Mouse (Mus musculus): ENCODE measurements at regions not wholly inside any gene's neighbourhood (a gene's known extent, or its start where the extent isn't known, plus 50 kb on each side); places are given as distances from the start of the nearest gene placed in this dataset.

DNA sequence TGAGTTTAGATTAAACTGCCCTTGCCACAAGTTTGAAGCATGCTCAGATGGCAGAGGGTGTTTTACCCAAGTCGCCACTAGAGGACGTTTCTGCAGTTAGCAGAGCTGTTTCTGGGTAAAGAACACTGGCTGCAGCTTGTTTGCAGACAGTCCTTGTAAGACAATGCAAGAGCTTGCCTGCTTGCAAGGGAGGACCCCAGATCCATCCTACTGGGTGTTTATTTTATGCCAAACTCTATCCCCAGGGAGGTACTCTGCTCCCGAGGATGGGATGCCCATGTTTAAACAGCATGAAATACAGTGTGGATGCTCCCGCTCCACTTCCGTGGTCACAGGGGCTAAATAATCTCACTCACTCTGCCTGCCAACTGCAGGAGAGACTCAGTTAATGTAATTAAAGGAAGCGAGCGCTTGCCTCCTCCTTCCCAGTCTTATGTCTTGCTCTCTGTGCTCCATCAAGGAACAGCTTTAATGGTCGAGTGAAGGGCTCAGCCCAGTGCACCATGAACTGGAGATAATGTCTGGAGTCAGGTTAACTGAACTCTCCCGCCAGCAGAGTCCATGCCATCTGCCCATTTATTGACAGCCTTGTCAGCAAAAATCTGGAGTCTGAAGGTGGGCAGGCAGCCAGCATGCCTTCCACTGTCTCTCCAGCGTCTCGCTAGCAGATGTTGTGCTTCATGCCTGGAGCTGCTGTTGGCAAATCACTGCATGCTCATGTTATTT, 334.8 kb downstream of the Mex3b start:
- Histone ChIP-seq H3K9ac (replicated peaks) (peak overlapping the region; percentile 35; the same call in 1 of the 2 replicates), H3K9me3 (no peaks in the 10 kb centered on the region), H3K27ac (replicated peaks) (peak overlapping the region; percentile 81), H3K36me3 (no peaks in the 10 kb centered on the region), H3K4me1 (peaks cover 49% of the 10 kb centered on the region), H3K4me3 (peak overlapping the region; percentile 14), H3K27me3 (no peaks in the 10 kb centered on the region), H3K4me2 (replicated peaks) (peak overlapping the region; percentile 44)
- WGBS, result 14% methylated on average over 11 of the region's 11 CpGs
- peak; percentile 69 for ATAC-seq (ENCODE audit: low FRiP score, low read depth)

DNA sequence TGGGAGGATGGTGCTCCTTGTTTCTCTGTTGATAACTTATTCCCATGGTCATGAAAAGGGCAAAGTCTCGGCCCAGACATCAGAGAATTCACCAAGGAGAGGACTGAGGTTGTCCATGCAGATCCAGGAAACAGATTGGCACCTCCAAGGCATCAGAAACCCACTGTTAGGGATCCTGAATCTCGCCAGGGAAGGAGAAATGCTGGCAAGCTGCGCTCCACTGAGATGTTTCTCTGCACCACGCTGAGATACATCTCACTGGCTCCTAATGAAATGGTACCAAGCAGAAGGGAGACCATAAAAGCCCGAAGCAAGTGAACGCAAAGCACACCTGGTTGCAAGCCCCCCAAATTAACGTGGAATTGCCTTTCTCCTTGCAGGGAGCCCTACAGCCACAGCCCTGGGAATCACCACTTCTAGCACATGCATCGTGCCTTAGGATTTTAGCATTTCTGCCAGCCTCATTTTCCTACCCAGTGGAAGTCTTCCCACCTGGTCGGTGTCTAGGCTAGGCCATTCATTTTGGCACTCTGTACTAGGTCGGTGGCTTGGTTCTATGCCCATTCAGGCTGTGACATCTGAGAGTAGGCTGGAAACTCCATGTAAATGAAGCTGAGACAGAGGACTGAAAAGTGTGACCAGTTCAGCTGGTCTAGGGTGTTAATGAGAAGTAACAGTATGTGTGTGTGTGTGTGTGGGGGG, 336.3 kb downstream of the Mex3b start:
- H3K27me3 ChIP-seq, result no peaks in the 10 kb centered on the region
- 75% methylated on average over 10 of the region's 10 CpGs for WGBS
- H3K36me3 ChIP-seq, result no peaks in the 10 kb centered on the region
- no peak overlapping the region for H3K4me2 ChIP-seq (replicated peaks)
- peaks cover 49% of the 10 kb centered on the region for H3K4me1 ChIP-seq
- ATAC-seq (ENCODE audit: low FRiP score, low read depth), result peak; percentile 18
- H3K9me3 ChIP-seq, result no peaks in the 10 kb centered on the region
- H3K9ac ChIP-seq (replicated peaks), result no peak overlapping the region
- no peak overlapping the region for H3K4me3 ChIP-seq
- 0 out of 2 replicates have a peak overlapping the region, but pooled peaks have one; percentile 46 for H3K27ac ChIP-seq (replicated peaks)

DNA sequence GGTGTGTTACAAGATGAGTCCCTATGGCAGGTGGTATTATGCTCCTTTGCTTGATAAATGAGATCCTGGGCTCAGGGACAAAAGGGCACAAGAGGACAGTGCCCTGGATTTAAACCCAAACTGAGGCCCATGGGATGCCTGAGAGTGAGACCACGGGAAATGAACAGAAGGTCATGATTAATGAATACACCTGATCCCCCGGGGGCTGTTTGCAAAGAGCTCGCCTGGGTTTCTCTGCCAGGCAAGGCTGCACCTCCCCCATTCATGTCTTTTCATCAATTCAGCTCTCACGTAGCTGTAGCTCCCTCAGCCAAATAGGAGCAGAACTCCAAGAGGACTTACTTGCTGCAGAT, 336.9 kb downstream of the Mex3b start:
- peak overlapping the region; percentile 46; the same call in 1 of the 2 replicates for H3K27ac ChIP-seq (replicated peaks)
- H3K4me2 ChIP-seq (replicated peaks), result no peak overlapping the region
- H3K4me1 ChIP-seq, result peaks cover 49% of the 10 kb centered on the region
- ATAC-seq (ENCODE audit: low FRiP score, low read depth), result peak; percentile 7; the same call in 1 of the 2 replicates
- H3K9me3 ChIP-seq, result no peaks in the 10 kb centered on the region
- H3K27me3 ChIP-seq, result no peaks in the 10 kb centered on the region
- no peak overlapping the region for H3K9ac ChIP-seq (replicated peaks)
- H3K36me3 ChIP-seq, result no peaks in the 10 kb centered on the region
- H3K4me3 ChIP-seq, result no peak overlapping the region
- WGBS, result 15% methylated on average over 4 of the region's 4 CpGs

DNA sequence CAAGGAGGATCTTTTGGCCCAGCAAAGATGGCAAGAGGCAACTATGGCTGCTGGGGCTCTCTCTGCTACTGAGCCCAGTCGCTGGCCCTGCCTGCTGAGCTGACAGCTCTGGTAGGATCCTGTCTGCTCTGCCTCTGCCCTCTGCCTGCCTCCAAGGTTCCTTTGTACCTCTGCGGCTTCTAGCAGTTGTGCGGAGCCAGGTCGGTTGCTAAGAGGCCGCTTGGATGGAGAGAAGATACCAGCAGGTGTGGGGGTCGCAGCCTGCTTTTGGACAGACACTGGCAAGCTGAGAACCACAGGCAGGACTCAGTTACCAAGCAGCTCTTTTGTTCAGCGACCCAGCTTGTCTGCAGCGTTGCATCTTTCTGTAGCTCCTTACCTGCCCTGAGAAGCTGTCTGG, 337.6 kb downstream of the Mex3b start:
- no peaks in the 10 kb centered on the region for H3K27me3 ChIP-seq
- no peak overlapping the region for H3K4me3 ChIP-seq
- no peak for ATAC-seq (ENCODE audit: low FRiP score, low read depth)
- H3K4me2 ChIP-seq (replicated peaks), result no peak overlapping the region
- peak overlapping the region; percentile 46 for H3K27ac ChIP-seq (replicated peaks)
- no peaks in the 10 kb centered on the region for H3K9me3 ChIP-seq
- peak overlapping the region; percentile 2; the same call in 1 of the 2 replicates for H3K9ac ChIP-seq (replicated peaks)
- peaks cover 49% of the 10 kb centered on the region for H3K4me1 ChIP-seq
- WGBS, result 37% methylated on average over 8 of the region's 8 CpGs
- no peaks in the 10 kb centered on the region for H3K36me3 ChIP-seq

DNA sequence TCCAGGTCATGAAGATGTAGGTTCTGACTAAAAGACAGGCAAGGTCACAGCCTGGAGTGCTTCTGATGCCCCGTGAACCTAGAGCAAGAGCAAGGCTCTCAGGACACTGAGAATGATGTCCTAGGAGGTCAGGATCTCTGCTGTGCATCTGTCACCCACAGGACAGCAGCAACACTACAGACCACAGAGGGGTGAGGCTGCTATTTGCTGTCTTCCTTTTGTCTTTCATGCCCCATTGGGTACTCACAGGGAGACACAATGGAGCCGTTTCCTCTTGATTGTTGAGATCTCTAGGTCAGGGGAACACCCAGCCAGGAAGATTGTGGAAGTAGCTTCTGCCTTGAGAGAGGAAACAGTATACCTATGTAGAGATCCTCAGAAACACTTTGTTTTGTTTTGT, 339.9 kb downstream of the Mex3b start:
- Histone ChIP-seq H3K36me3 (no peaks in the 10 kb centered on the region), H3K4me3 (no peak overlapping the region), H3K27me3 (no peaks in the 10 kb centered on the region), H3K4me1 (peaks cover 31% of the 10 kb centered on the region), H3K9me3 (no peaks in the 10 kb centered on the region), H3K4me2 (replicated peaks) (no peak overlapping the region), H3K9ac (replicated peaks) (no peak overlapping the region), H3K27ac (replicated peaks) (no peak overlapping the region)
- no peak for ATAC-seq (ENCODE audit: low FRiP score, low read depth)
- WGBS, result 45% methylated on average over 2 of the region's 2 CpGs

DNA sequence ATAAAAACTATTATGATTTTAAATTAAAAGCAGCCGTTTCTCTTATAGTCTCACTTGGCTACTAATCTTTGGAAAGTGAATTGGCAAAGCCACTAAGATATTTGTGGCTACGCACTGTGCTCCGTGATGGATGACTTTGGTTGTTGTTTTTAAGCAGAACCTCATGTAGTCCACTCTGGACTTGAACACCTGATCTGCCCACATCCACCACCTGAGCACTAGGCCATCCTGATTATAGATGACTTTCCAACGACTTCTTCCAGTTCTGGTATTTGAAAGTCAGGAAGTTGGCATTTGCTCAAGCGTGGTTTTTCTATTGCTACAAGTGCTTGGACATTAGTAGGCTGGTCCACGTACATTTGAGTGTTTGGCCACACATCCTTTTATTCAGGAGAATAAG, 344.5 kb downstream of the Mex3b start:
- Histone ChIP-seq H3K27ac (replicated peaks) (no peak overlapping the region), H3K9ac (replicated peaks) (no peak overlapping the region), H3K4me2 (replicated peaks) (no peak overlapping the region), H3K4me3 (no peak overlapping the region), H3K4me1 (no peaks in the 10 kb centered on the region), H3K9me3 (no peaks in the 10 kb centered on the region), H3K36me3 (no peaks in the 10 kb centered on the region), H3K27me3 (no peaks in the 10 kb centered on the region)
- no peak for ATAC-seq (ENCODE audit: low FRiP score, low read depth)
- WGBS, result 89% methylated on average over 6 of the region's 6 CpGs

DNA sequence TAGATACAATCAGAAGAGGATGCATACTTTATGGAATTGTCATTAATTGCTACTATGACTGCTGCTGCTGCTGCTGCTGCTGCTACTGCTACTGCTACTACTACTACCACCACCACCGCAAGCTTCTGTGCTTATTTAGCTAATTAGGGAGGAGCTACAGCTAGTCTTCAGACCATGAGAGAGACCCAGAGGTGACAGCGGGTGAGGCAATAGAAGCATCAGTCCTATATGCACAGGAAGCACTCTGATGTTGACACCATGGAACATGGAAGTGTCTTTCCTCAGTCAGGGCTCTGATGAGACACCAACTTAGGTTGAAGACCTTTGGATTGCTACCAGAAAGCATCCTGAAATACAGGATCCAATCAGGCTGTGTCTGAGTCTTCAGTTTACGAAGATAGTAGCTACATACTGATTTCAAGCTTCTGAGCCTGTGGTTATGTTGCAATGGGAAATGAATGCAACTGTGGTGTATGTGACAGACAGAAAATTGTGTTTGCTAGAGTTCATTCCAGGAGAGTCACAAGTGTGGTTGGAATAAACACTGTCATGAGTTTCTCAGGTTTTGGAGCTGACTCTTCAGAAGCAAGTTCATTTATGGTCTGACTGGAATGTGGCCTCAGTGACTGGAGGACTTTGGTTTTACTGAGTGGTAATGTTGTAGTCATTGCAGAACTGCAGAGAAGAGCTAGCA, 355.0 kb downstream of the Mex3b start:
- Histone ChIP-seq H3K27me3 (no peaks in the 10 kb centered on the region), H3K36me3 (no peaks in the 10 kb centered on the region), H3K4me1 (no peaks in the 10 kb centered on the region), H3K9me3 (no peaks in the 10 kb centered on the region), H3K27ac (replicated peaks) (no peak overlapping the region), H3K9ac (replicated peaks) (no peak overlapping the region), H3K4me3 (no peak overlapping the region), H3K4me2 (replicated peaks) (no peak overlapping the region)
- ATAC-seq (ENCODE audit: low FRiP score, low read depth), result no peak
- WGBS, result 78% methylated on average over 3 of the region's 3 CpGs

DNA sequence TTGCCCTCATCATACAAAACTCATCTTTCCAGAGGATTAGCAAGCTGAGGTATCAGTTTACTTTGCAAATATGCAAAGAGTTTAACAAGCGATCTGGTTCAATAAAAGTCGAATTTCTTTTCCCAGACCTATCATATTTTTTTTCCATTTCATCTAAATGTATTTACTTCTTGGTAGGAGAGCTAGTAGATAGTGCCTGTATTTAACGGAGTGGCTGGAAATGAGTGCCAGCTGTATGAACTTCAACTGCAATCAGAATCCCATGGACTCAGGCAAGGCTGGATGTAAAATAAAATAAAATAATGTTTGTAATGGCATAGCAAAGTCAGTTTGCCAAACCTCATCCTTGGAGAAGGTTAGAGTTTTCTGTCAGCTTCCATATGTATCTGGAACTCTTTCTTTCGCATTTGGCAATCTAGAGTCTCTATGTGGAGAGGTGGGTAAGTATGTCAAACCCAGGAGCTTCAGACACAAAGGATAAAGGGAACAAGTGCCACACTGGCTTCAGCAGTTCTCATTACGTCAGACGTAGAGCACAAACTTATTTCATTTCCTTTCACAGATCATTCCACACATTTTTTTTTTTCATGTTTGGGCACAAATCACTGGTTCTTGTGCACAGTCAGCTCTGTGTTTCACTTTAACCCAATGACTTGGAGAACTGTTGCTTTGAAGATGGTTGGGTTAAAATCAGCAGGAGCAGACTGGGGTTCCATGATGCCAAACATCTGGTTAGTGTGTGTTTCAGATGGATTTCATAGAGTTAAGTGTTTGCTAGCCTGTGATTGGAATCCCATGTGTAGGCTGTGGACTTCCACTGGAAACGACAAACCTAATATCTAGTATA, 357.2 kb upstream of the Tmc3 start:
- Histone ChIP-seq H3K27me3 (no peaks in the 10 kb centered on the region), H3K4me2 (replicated peaks) (no peak overlapping the region)

DNA sequence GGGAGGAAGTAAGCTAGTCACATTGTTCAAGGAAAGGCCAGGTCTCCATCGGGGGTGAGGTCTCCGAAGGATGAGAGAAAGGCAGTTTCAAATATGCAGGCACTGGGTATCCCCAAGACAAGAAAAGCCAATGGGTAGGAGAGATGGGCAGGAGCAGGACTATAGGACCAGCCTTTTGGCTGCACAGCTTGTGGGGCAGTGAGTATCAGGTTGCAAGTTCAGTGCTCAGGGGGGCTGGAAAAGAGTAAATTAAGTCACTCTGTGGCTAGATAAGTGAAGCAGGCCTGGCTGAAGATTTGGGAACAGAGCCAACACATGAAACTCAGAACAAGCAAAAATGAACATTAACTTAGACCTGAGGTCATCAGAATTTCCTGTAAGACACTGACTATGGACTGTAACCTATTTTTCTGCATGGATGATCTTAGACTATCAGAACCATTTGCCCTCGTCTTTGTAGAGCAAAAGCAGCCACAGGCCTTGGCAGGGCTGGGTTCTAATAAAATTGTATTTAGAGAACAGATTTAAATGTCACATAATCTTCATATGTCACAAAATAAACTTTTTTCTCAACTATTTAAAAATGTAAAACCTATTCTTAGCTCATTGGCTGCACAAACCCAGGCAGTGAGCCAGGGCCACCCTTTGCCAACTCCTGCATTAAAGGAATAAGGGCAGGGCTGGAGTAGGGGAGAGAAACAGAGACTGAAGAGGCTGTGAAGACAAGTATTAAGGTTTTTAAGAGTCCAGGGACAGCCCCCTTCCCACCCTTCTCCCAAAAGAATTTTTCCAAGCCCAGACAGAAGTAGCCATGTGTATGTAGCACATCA, 354.0 kb upstream of the Tmc3 start:
- no peak overlapping the region for H3K4me2 ChIP-seq (replicated peaks)
- no peak overlapping the region for H3K27ac ChIP-seq (replicated peaks)
- peaks cover 5% of the 10 kb centered on the region; the same call in 1 of the 2 replicates for H3K9me3 ChIP-seq
- ATAC-seq (ENCODE audit: low FRiP score, low read depth), result no peak
- no peaks in the 10 kb centered on the region for H3K4me1 ChIP-seq
- no peaks in the 10 kb centered on the region for H3K27me3 ChIP-seq
- no peak overlapping the region for H3K4me3 ChIP-seq
- no peak overlapping the region for H3K9ac ChIP-seq (replicated peaks)
- WGBS, result 76% methylated on average over 3 of the region's 3 CpGs
- no peaks in the 10 kb centered on the region for H3K36me3 ChIP-seq

More for the DNA sequence above, 357.2 kb upstream of the Tmc3 start:
- Histone ChIP-seq H3K9me3 (peaks cover 5% of the 10 kb centered on the region; the same call in 1 of the 2 replicates), H3K4me3 (no peak overlapping the region), H3K9ac (replicated peaks) (no peak overlapping the region), H3K36me3 (no peaks in the 10 kb centered on the region), H3K4me1 (no peaks in the 10 kb centered on the region), H3K27ac (replicated peaks) (no peak overlapping the region)
- ATAC-seq (ENCODE audit: low FRiP score, low read depth), result no peak
- WGBS, result 86% methylated on average over 7 of the region's 7 CpGs

DNA sequence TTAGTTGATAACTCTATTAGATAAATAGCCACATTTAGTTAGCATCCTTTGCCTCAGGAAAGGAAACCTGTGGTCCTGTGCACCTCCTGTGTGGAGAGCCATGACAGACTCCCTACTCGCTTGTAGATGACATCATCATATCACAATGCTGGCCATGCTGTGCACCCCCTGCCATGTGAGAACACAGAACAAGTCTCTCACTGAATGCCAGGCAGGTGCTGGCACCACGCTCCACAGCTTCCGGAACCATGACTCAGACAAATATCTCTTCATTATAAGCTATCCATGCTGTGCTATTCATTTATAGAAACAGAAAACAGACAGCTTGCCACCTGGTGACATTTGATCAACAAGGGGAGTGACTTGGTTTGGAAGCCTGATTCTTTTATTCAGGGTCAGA, 349.1 kb upstream of the Tmc3 start:
- no peaks in the 10 kb centered on the region for H3K9me3 ChIP-seq
- no peak for ATAC-seq (ENCODE audit: low FRiP score, low read depth)
- 75% methylated on average over 3 of the region's 3 CpGs for WGBS
- no peak overlapping the region for H3K4me2 ChIP-seq (replicated peaks)
- no peaks in the 10 kb centered on the region for H3K4me1 ChIP-seq
- H3K36me3 ChIP-seq, result no peaks in the 10 kb centered on the region
- no peak overlapping the region for H3K4me3 ChIP-seq
- no peaks in the 10 kb centered on the region for H3K27me3 ChIP-seq
- no peak overlapping the region for H3K27ac ChIP-seq (replicated peaks)
- no peak overlapping the region for H3K9ac ChIP-seq (replicated peaks)

DNA sequence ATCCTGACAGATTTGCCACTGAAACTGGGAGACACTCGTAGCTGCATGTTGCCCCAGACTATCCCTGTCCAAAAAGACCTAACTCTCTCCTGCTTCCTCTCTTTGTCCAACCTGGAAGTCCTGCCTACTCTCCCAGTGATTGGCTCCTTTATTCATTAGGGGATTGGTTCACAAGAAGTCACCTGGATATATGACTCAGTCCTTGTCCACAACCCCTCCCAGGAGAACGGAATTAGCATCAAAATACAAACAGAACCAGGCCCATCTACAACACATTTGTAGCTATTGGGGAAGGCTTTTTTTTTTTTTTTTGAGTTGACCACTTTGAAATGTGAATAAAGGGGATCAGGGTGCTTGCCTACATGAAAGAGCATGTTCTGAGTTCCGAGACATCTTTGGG, 347.4 kb upstream of the Tmc3 start:
- 79% methylated on average over 3 of the region's 3 CpGs for WGBS
- H3K4me3 ChIP-seq, result no peak overlapping the region
- no peaks in the 10 kb centered on the region for H3K36me3 ChIP-seq
- H3K27me3 ChIP-seq, result no peaks in the 10 kb centered on the region
- no peak overlapping the region for H3K9ac ChIP-seq (replicated peaks)
- H3K4me2 ChIP-seq (replicated peaks), result no peak overlapping the region
- H3K9me3 ChIP-seq, result no peaks in the 10 kb centered on the region
- no peaks in the 10 kb centered on the region for H3K4me1 ChIP-seq
- no peak for ATAC-seq (ENCODE audit: low FRiP score, low read depth)
- H3K27ac ChIP-seq (replicated peaks), result no peak overlapping the region

All from midbrain, embryonic 12.5 days (tissue).